Mouse (Mus musculus) adrenal gland, postnatal 14 days (tissue): Measurements from ENCODE around the gene Ccm2l. TPM values are rescaled to one million over a fixed set of nuclear protein-coding genes. Genes with fewer than 3 reads are reported as not detected.

ENCODE experiments used
- DNase-seq: peaks from one replicate; pipeline ENCODE4 v3.0.0; 2021; ENCODE audit warnings: mixed read lengths
- total RNA-seq: library from RNA; stranded (reverse); gene quantifications from 2 replicates; pipeline ENCODE4 v1.2.3, GENCODE M21; 2021

Ccm2l gene
- total RNA-seq, 1 experiment from 2014 or later = 15.3 TPM

DNA sequence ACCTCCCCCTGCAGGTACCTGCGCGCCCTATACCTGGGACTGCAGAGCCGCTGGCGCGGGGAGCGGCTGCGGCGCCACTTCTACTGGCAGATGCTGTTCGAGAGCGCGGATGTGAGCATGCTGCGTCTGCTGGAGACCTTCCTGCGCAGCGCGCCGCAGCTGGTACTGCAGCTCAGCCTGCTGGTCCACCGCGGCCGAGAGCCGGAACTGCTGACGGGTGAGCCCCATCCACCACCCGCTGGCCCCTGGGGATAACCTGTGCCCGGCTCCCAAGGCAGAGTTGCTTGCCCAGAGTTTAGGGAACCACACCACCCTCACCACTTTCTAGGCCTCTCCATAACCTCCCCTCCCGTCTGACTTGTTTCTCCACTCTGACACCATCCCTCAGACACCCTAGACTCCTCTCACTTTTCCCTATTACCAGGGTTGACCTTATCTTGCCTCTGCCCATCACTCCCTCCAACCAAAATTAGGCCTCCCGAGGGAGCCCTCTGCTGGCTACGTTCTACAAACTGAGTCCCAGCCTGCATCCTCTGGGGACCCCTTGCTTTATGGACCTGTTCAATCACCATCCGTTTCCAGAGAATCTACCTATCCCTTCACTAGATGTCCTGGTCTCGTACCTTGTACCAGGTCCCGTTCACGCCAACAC, 12.9 kb upstream of the Ccm2l start:
- no peak for DNase-seq

DNA sequence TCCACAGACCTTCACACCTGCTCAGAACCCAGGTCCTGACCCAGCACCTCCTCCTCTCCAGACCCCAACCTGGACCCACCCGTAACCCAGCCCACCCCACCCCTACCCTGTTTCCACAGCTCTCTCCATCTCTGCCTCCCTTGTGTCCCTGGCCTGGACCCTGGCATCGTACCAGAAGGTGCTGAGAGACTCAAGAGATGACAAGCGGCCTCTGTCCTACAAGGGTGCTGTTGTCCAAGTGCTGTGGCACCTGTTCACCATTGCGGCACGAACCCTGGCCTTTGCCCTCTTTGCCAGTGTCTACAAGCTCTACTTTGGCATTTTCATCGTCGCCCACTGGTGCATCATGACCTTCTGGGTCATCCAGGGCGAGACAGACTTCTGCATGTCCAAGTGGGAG, 11.9 kb upstream of the Ccm2l start:
- DNase-seq = no peak

DNA sequence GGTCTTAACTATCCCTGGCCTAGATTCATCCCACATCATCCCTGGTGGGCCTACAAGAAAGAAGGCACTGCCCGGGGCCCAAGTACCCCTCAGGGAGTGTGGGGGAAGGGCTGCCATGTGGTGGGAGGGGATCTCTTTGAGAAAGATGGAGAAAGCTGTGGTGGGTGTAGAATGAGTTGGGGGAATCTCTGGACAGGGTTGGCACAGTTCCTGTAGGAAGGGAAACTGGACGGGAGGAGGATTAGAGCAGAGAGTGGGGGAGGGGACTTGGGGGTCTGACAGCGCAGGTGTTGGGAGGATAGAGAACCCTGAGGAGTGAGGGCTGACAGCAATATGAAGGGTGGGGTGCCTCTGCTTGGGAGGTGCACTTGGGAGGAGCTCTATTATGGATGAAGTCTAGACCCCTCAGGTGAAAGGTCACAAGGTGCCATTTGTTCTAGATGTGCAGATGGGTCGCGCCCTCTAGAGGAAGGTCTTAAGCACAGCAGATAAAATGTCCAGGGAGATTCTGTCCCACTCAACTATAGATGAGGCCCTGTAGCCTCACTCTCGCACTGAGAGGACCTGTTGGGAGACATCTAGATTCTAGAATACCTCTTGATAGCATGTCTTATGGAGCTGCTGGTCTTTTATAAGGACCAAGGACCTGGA, 10.4 kb upstream of the Ccm2l start:
- no peak for DNase-seq

DNA sequence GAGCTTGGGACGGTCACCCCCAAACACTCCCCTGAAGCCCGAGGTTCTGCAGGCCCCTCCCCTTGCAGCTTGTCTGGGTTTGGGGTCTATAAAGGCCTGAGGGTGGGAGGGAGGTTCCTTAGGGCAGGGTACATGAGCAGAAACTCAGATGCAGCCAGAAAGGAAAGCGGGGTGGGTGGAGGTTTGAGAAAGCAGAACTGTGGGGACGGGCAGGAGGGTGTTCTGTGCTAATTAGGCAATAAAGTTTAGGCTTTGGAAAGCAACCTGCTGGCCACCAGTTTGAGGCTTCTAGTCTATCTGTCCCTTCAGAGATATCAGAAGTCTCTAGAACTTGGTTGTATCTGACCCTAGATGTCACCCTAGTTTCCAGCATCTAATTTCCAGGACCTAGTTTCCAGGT, 7.4 kb upstream of the Ccm2l start:
- DNase-seq = no peak

DNA sequence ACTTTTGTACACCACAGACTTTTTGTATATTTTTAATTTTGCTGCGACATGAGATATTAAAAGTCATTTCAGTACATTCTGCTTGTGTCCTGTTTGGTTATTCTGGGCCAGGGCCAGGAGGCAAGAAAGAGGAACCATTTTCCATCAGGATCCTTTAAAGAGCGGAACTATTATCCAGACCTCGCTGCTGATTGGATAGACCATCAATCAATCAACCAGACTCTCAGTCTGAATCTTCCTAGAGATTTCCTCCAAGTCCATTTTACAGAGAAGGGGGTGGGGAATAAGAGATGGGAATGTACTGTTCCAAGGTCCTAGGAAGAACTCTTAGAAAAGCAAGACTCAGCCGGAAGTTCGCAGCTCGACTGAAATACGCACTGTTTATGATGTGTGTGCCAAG, 5.5 kb upstream of the Ccm2l start:
- no peak for DNase-seq

DNA sequence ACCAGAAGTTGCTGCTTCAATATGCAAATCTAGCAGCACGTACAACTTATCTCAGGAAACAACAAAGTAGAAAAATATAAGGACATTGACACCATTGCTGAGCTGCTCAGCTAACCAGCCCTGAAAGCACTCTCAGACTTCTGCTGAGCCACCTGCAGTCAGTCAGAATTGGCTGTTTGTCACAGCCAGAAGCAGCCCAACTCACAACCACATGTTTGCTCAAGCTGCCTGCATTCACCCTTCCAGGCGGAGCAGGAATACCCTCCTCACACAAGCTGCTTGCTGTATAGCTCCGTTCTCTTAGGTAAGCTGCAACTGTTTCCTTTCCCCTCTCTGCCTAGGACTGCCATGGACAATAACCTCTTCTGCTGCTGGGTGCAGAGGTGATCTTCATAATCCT, 2.4 kb upstream of the Ccm2l start:
- DNase-seq = no peak

DNA sequence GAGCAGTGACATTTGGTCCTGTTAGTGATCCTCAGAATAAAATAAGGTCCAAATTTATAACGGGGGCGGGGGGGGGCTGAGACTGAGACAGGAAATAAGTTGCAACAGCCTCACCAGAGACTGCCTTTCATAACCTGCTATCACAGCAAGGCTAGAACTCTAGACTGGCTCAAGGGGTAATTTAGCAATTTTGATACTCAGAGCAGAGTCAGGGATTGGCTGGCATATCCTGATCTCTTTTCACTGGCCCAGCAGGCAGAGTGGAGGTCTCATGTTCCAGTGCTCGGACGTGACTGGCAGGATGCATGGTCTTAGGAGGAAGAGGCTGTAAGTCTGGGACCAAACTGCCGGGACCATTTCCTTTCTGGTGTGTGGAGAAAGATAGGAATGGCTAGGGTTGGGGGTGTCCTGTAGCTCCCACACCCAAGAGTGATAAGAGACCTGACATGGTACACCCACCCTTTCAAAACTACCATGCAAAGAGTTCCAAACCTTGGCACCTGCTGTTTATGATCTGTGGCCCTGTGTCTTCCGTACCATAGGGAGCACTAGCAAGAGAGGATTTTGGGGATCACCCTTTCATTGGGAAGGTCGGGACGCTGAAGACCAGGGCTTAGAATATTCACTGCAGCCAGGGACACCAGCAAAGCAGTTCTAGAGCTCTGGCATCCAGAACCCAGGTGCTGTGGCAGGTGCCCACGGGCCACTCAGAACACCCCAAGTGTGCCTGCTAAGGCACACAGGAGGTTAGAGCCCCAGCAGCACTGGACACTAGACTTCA, 1.4 kb upstream of the Ccm2l start:
- DNase-seq = no peak

DNA sequence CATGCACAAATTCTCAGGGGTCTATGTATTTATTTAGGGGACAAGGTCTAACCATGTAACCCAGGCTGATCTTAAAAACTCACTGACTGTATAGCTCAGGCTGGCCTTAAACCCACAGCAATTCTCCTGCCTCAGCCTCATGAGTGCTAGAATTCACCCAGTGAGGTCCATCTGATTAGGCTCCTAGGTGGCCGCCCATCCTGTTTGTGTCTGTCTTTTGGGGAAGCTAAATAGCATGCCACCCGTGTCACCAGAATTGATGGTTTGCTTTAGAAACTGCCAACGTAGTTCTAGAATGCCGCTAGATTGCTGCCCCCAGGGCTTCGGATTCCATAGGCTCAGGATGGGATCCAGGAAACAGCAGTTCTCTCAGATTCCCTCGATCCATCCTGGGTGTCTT, 1.2 kb downstream of the Ccm2l start:
- DNase-seq = no peak

DNA sequence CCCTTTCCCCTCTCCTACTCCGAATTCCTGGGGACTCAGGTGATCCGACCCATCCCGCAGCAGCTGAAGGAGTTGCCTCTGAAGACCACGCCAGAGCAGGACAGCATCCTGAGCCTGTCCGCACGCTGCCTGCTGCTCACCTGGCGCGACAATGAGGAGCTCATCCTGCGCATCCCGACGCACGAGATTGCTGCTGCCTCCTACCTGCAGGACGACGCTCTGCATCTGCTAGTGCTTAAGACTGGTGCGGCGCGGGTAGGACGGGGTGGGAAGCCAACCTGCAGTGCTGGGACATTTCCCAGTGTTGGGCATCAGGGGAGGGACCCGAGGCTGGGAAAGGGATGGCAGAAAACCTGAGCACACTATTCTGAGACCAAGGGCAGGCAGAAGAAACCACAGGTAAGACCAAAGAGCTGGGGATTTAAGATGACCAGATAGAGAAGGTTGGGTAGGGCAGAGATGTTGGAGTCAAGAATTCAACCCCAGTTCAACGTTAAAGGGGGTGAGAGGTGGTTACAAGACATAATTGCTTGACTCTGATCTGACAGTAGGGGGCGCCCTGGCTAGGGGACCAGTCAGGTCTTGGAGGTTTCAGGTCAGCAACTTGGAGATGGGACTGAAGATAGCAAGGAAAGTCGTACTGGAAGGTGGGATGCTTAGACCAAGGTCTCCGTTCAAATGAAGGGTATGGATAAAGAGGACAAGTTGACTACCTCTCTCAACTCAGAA, 5.2 kb downstream of the Ccm2l start:
- DNase-seq = peak; percentile 77

DNA sequence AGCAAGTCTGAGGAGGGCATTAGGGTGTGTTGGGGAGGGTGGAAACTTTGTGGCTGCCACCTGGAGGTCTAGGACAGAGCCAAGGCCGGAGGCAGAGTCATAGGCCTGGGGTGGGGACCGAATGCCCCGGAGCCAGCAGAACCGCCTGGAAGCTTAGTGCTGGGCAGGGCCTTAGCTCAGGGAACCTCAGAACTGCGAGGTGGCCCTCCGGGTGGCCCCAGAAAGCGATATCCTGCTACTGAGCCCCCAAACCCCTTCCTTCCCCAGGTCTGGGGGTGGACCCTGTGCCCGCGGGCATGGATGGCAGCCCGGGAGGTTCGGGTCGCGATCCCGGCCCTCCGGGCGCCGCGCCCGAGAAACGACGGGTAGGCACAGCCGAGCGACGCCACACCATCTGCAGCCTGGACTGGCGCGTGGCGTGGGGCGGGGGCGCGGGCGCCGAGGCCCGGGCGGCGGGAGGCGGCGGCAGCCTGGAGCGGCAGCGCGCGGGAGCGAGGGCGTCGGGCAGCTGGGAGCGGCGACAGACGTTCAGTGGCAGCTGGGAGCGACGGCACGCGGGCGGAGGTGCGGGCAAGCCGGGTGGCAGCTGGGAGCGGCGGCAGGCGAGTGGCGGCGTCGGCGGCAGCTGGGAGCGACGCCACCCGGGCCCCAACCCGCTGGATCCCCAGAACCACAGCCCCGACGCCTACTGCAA, 5.9 kb downstream of the Ccm2l start:
- DNase-seq = peak; percentile 52

DNA sequence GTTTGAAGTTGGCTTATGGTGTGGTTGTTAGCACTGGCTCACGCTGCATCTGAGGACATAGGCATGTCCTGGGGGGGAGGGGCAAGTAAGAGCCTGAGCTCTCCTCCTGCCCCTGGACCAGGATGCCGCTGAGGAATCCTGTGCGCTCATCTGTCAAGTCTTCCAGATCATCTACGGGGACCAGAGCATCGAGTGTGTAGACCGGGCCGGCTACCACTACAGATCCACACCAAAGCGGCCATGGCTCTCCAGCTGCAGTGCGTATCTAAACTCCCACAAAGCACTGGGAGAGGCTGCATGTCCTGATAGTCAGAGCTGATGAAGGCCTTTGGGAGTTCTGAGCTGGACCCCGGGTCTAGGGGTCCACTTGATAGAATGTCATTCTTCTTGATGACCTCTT, 8.9 kb downstream of the Ccm2l start:
- DNase-seq = no peak

DNA sequence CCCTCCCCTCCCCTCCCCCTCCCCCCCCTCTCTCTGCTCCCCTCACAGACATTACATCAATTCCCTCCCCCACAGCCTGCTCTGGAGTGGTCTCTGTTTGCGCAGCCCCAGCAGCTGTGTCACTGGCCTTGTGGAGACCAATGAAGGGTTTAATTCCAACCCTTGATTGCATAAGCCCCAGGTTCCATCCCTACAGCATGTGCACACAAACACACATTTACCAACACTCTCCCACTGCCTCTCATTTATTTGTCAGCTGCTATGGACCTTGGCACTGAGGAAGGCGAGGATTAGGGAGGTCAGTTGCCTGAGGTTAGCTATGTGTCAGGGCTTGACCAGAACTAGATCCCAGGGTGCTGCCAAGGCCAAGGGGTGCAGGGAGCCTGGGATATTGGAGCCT, 10.2 kb downstream of the Ccm2l start:
- no peak for DNase-seq

DNA sequence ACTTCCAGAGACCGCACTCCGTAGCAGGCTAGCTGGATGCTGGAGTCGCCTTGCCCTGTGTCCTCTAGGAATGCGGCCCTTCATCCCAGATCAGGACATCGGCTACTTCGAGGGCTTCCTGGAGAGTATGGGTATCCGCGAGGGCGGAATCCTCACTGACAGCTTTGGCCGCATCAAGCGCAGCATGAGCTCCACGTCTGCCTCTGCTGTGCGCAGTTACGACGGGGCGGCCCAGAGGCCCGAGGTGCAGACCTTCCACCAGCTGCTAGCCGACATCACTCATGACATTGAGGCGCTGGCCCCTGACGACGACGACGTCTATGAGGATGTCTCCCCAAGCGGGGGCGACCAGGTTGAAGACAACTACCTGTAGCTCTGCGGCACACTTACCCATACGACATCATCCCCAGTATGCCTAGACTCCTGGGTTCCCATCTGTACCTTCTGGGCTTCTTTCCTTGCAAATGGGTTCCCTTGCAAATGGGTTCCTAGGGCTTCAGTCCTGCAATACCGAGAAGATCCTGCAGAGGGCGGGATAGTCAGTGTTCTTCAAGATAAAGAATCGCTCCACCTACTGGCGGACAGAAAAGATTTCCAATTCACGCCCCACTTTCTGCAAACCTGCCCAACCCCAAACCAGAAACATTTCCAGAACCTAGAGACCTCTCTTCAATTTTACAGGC, 15.2 kb downstream of the Ccm2l start:
- peak; percentile 85 for DNase-seq

DNA sequence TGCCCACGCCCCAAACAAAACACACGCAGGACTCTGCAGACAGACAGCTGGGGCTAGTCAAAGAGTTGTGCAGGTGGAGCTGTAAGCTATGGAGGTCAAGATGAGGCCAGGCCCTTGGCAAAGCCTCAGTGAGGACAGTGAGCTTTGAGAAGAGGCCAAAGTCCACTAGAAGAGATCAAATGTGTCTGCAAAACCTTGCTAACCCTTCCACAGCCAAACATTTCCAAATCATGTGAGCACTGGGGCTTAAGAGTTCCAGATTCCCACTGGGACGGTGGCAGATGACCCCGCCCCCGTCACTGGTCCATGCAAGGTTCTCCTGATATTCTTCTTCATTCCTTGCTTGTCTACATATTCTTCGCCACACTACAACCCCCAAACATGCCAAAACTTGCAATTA, 16.1 kb downstream of the Ccm2l start:
- no peak for DNase-seq

DNA sequence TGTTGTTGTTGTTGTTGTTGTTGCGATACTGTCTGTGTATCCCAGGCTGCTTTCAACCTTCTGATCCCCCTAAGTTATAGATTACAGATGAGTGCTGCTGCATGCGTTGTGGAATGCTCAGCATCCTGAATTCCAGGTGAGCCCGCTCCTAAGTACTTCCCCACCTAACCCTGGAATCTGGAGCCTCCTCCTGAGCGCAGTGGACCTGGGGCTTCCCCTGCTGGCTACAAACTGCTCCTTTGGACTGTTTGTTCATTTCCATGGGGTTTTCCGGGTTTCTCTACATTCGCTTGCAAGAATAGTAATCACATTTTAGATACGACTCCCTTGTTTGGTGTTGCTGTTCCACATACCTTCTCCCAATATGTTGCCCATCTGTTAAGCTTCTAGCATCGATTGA, 17.5 kb downstream of the Ccm2l start:
- no peak for DNase-seq

DNA sequence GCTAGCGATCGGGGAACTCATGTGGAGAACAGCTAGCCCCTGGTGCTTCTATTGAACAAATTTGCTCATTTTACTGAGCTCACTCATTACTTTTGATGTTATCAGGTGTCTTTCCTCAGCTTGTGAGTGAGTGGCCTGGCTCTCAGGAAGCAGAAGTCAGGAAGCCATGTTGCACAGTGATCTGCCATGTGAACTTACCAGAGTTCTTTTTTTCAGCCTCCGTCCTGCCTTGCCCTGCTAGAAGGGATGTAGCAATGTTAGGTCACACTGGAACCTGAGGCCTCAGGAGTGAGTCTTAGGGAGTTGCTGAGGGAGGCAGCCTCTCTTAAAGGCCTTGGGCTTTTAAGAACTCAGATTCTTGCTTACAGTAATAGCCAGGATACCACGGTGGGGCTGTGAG, 18.1 kb downstream of the Ccm2l start:
- DNase-seq = no peak

DNA sequence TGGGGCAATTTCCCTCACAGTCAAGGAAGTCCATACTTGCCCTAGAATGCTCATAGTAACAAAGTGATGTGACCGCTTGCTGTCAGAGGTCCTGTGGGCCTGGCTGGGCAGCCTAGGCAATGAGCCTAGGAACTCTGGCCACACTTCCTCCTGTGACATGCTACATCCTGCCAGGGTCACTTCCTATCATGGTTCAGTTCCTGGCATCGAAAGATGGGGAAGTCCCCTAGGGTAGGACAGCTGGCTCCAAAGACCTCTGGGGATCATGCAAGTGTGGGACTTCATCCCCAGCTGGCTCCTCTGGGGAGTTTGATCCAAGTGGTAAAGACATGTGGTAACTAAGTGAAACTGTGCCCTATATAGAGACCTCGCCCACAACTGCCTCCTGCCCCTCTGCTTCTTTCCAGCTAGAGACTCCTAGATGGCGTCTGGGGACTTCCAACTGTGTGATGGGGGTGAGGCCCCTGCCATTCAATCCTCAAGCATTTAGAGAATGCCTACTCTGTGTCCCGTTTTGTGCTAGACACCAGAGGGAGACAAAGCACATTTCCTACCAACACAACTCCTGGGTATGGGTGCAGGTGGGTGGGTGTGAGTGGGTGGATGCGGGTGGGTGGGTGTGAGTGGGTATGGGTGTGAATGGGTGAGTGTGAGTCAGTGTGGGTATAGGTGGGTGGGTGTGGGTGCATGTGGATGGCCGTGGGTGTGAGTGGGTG, 18.7 kb downstream of the Ccm2l start:
- peak; percentile 51 for DNase-seq

DNA sequence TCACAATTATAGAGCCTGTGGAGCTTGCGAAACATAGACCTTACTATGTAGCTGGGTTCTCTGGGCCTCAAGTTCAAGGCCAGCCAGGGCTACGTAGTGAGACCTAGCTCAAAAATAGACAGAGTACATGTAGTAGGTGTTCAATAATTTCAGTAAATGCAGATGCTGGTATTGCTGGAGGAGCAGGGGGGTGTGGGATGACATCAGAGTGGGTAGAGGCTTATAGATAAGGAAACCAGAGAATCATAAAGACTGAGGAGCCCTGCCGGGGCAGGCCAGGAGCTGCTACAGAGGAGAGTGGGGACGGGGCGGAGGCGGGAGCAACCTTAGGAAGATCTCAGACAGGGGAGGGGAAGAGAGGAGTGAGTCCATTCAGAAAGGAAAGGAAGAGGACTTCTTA, 19.8 kb downstream of the Ccm2l start:
- no peak for DNase-seq

DNA sequence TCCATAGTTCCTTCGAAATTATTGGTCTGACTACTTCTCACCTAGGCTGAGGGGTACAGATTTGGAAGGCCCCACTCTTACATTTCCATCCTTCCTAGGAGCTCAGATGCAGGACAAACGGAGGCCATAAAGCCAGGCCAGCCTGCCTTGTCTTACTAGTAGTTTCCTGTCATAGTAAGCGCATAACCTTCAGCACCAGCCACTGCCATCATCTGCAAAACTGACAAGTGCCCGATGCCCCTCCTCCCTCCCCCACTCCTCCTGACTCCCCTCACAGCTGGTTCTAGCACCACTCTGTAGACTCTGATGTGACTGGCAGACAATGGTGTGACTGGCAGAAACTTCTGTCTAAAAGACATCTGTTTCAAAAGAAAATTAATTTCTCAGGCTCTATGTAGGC, 20.4 kb downstream of the Ccm2l start:
- DNase-seq = no peak

DNA sequence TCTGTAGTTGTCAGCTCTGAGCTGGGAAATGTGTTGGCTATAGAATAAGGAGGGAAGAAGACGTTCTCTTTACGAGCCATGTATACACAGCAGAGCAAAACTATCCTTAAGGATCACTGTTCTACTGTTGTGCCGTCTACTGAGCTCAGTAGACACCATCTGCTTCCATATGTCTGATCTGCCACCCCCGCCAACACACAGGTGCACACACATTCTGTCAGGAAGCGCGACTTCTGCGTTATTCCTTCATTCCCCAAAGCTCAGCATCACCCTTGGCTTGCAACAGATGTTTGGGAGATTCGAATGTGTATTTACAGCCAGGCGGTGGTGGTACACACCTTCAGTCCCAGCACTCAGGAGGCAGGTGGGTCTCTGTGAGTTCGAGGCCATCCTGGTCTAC, 21.3 kb downstream of the Ccm2l start:
- no peak for DNase-seq

DNA sequence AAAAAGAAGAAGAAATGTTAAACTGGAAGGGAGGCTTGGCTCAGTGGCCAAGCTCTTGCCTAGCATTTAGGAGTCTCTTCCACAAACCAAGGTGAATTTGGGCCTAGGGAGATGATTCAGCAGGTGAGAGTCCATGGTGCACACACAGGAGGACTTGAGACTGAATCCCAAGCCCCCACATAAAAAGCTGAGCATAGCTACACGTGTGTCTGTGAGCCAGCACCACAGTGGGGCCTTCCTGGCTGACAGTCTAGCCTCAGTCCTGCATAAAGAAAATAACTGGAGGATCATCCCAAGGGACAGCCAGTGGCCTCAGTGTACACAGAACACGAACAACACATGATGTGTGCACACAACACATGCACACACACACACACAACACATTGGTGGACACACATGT, 23.6 kb downstream of the Ccm2l start:
- DNase-seq = no peak
